Mouse (Mus musculus) myocyte (in vitro differentiated cells): Measurements from ENCODE around the gene Pdia4.

Source experiments
- CEBPB ChIP-seq: IDR thresholded peaks from 2 replicates; pipeline ENCODE4 v1.6.1; 2011; ENCODE audit warnings: mild to moderate bottlenecking, moderate library complexity; ENCODE audit not compliant: poor library complexity, insufficient read depth, severe bottlenecking
- E2F4 ChIP-seq: IDR thresholded peaks from one replicate; pipeline ENCODE4 v1.6.1; 2011; ENCODE audit warnings: mild to moderate bottlenecking, control low read depth, moderate library complexity; ENCODE audit not compliant: insufficient read depth
- MAX ChIP-seq: IDR thresholded peaks from one replicate; pipeline ENCODE4 v1.6.1; 2011; ENCODE audit warnings: low read depth, mild to moderate bottlenecking, control low read depth
- MYOD1 ChIP-seq, 3 experiments: IDR thresholded peaks; one replicate each; pipeline ENCODE4 v1.6.1; 2011; ENCODE audit warnings: control low read depth in 2 of 3, low read depth in 2 of 3, mild to moderate bottlenecking in 2 of 3, moderate library complexity in 1 of 3; ENCODE audit not compliant: insufficient read length in 2 of 3, control insufficient read depth in 1 of 3
- POLR2A ChIP-seq: IDR thresholded peaks from one replicate; pipeline ENCODE4 v1.6.1; 2011; ENCODE audit warnings: low read depth, mild to moderate bottlenecking, control low read depth, moderate library complexity; ENCODE audit not compliant: insufficient read length
- POLR2AphosphoS2 ChIP-seq: IDR thresholded peaks from one replicate; pipeline ENCODE4 v1.6.1; 2011; ENCODE audit warnings: low read depth, control low read depth; ENCODE audit not compliant: insufficient read length
- REST ChIP-seq: IDR thresholded peaks from one replicate; pipeline ENCODE4 v1.6.1; 2011; ENCODE audit warnings: mild to moderate bottlenecking, control low read depth, moderate library complexity; ENCODE audit not compliant: insufficient read depth, insufficient read length
- SRF ChIP-seq: IDR thresholded peaks from one replicate; pipeline ENCODE4 v1.6.1; 2011; ENCODE audit warnings: low read depth; ENCODE audit not compliant: control insufficient read depth, insufficient read length
- TCF12 ChIP-seq: IDR thresholded peaks from one replicate; pipeline ENCODE4 v1.6.1; 2011; ENCODE audit warnings: mild to moderate bottlenecking, control low read depth; ENCODE audit not compliant: poor library complexity, insufficient read depth, severe bottlenecking
- TCF3 ChIP-seq: IDR thresholded peaks from one replicate; pipeline ENCODE4 v1.6.1; 2011; ENCODE audit warnings: low read depth, control low read depth; ENCODE audit not compliant: insufficient read length
- USF1 ChIP-seq: IDR thresholded peaks from one replicate; pipeline ENCODE4 v1.6.1; 2011; ENCODE audit warnings: low read depth, mild to moderate bottlenecking, control low read depth, moderate library complexity

DNA sequence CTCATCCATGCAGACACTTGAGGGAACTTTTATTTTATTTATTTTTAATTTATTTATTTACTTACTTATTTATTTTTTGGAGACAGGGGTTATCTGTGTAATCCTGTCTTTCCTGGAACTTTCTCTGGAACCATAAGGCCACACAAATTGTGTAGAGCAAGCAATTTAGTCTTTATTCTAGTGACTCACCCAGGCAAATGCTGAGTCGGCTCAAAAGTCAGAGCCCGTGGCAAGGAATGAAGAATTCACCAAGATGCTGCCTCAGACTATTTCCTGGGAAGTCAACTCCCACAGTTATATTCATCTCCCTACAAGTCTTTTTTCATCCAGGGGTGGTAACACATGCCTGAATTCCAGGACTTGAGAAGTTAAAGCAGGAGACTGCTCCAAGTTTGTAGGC lies 7.7 kb downstream of the Pdia4 start:
- TF ChIP-seq SRF = no peak
- TF ChIP-seq POLR2A = no peak
- TF ChIP-seq POLR2AphosphoS2 = no peak
- no peak for TF ChIP-seq CEBPB
- TF ChIP-seq TCF12 = no peak
- TF ChIP-seq MYOD1 (IDR thresholded peaks at IDR 0.05; ENCODE audit: control insufficient read depth in 1 of 3, insufficient read length in 2 of 3, low read depth in 2 of 3) = no peak
- no peak for TF ChIP-seq E2F4
- no peak for TF ChIP-seq USF1
- no peak for TF ChIP-seq MAX
- TF ChIP-seq TCF3 = no peak
- TF ChIP-seq REST = no peak
